Mouse (Mus musculus): ENCODE results near the gene Mtfr1l. TPM values are rescaled to one million over a fixed set of nuclear protein-coding genes. Genes with fewer than 3 reads are reported as not detected.

The Mtfr1l gene
- 37.5 TPM for polyA plus RNA-seq (2014; fragmentation: Illumina TruSeq; extraction: RNeasy Lipid Tissue Mini Kit (QIAGEN cat#74804); ENCODE audit: low read depth, low replicate concordance)

DNA sequence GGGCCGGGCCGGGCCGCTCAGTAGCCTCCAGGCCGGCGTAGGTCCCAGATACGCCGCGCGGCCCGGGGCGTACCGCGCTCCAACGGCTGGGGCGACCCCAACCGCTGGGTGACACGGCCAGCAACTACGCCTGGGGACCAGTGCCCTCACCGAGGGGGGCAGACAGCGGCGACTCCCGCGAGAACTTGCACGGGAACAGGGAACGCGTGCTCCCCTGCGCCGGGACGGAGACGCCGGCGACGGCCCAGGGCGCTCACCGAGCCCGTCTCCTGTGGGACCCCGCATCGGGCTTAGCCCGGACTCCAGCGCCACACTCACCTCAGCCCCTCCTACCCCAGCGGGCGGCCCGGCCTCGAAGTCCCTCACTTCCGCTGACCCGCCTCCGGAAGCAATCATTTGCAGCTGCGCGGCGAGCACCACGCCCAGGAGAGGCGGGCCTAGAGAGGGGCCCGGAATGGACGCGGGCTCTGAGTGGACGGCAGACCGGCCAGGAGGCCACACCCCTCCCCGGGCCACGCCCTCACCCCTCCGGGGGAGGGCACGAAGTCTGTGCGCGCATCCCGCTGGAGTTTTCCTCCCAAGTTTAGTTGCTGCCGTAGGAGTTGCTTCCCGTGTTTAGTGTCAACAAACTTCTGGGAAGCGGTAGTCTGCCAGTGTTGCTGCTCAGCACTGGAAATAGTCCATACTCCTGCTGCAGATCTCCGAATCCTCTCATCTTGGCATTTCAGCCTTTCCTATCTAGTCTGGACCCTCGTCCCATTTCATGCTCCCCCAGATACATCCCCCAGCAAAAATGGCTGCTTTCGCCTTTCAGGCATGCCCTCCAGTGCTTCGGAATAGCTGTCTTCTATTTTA, at the start of gene Mtfr1l:
TSS of gene Mtfr1l (minus strand) at position 456 of the 855 bp plus-strand sequence.

GRCm38 (mm10) chr4:134551494-134552316, 16.5 kb upstream of the Mtfr1l start, which contains the start of gene Selenon:
Selenon (minus strand) TSS chr4:134552166.

GRCm38 (mm10) chr4:134510845-134511411, 24.3 kb downstream of the Mtfr1l start, which contains the start of gene Aunip:
Aunip (plus strand) TSS chr4:134510999.

DNA sequence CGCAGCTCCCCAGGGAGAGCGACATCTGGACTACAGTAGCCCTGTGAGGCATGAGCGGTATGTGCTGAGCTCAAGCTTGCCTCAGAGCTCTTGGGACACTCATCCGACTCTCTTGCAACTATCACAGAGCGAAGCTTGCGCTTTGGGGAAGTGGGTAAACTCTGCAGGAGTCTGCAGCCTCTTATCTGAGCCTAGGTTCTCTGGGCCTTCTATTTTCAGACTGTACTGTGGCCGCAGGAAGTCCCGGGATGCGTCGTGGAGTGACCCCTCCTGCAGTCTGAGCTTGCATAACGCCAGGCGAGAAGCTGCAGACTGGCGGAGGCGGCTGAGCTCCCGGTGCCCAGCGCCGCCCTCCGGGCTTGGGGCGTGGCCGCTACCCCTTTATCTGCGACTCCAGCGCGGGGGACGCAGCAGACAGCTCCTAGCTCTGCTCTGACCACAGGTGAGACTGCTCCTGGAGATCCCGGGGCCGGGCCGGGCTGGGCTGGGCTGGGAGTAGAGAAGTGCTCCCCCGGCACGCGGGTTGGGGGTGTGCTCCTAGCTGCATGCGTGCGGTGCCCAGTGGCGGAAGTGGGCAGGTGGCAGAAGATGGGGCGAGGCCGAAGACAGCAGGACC, 38.5 kb downstream of the Mtfr1l start, which contains the start of gene Paqr7:
TSS of gene Paqr7 (plus strand) at position 103 of the 616 bp plus-strand sequence.

Other genes with a start within 250 kb of the Mtfr1l start
- 8.1 TPM for gene Pdik1l, start 247.5 kb downstream of the Mtfr1l start, polyA plus RNA-seq (2014; fragmentation: Illumina TruSeq; extraction: RNeasy Lipid Tissue Mini Kit (QIAGEN cat#74804); ENCODE audit: low read depth, low replicate concordance)
- gene Trim63, start 220.3 kb downstream of the Mtfr1l start, polyA plus RNA-seq (2014; fragmentation: Illumina TruSeq; extraction: RNeasy Lipid Tissue Mini Kit (QIAGEN cat#74804); ENCODE audit: low read depth, low replicate concordance), result not detected
- gene Slc30a2, start 192.2 kb downstream of the Mtfr1l start, polyA plus RNA-seq (2014; fragmentation: Illumina TruSeq; extraction: RNeasy Lipid Tissue Mini Kit (QIAGEN cat#74804); ENCODE audit: low read depth, low replicate concordance), result not detected
- gene Extl1, start 151.5 kb downstream of the Mtfr1l start, polyA plus RNA-seq (2014; fragmentation: Illumina TruSeq; extraction: RNeasy Lipid Tissue Mini Kit (QIAGEN cat#74804); ENCODE audit: low read depth, low replicate concordance), result 0.19 TPM
- 47.7 TPM for gene Pafah2, start 139.1 kb downstream of the Mtfr1l start, polyA plus RNA-seq (2014; fragmentation: Illumina TruSeq; extraction: RNeasy Lipid Tissue Mini Kit (QIAGEN cat#74804); ENCODE audit: low read depth, low replicate concordance)
- 6.3 TPM for gene Stmn1, start 67.1 kb downstream of the Mtfr1l start, polyA plus RNA-seq (2014; fragmentation: Illumina TruSeq; extraction: RNeasy Lipid Tissue Mini Kit (QIAGEN cat#74804); ENCODE audit: low read depth, low replicate concordance)
- 5.0 TPM for gene Paqr7, start 38.7 kb downstream of the Mtfr1l start, polyA plus RNA-seq (2014; fragmentation: Illumina TruSeq; extraction: RNeasy Lipid Tissue Mini Kit (QIAGEN cat#74804); ENCODE audit: low read depth, low replicate concordance)
- gene Aunip, start 24.4 kb downstream of the Mtfr1l start, polyA plus RNA-seq (2014; fragmentation: Illumina TruSeq; extraction: RNeasy Lipid Tissue Mini Kit (QIAGEN cat#74804); ENCODE audit: low read depth, low replicate concordance), result not detected
- gene Selenon, start 16.8 kb upstream of the Mtfr1l start, polyA plus RNA-seq (2014; fragmentation: Illumina TruSeq; extraction: RNeasy Lipid Tissue Mini Kit (QIAGEN cat#74804); ENCODE audit: low read depth, low replicate concordance), result 0.69 TPM
- 0.87 TPM for gene Man1c1, start 168.9 kb upstream of the Mtfr1l start, polyA plus RNA-seq (2014; fragmentation: Illumina TruSeq; extraction: RNeasy Lipid Tissue Mini Kit (QIAGEN cat#74804); ENCODE audit: low read depth, low replicate concordance)
- 2.0 TPM for gene Ldlrap1, start 232.6 kb upstream of the Mtfr1l start, polyA plus RNA-seq (2014; fragmentation: Illumina TruSeq; extraction: RNeasy Lipid Tissue Mini Kit (QIAGEN cat#74804); ENCODE audit: low read depth, low replicate concordance)

All from liver, adult 10 weeks (tissue).